Mouse (Mus musculus): ENCODE data around the gene Mospd2.

- TF ChIP-seq CTCF (IDR thresholded peaks at IDR 0.05; ENCODE audit: borderline replicate concordance, extremely low read depth, insufficient read depth, insufficient read length) (no peak), POLR2A (IDR thresholded peaks at IDR 0.05; ENCODE audit: borderline replicate concordance, extremely low read depth, insufficient read depth, insufficient read length, poor library complexity, severe bottlenecking) (no peak)
Measured at GRCm38 (mm10) chrX:164886260-164886659, 93.9 kb downstream of the Mospd2 start.

Data from brain, embryonic 14.5 days (tissue).